Mouse (Mus musculus) liver (tissue): ENCODE results near the gene Sipa1l3.

Experiments used
- DNase-seq: peaks from one replicate; pipeline ENCODE4 v3.0.0-alpha.2; 2020; ENCODE audit warnings: mixed read lengths

Sipa1l3 gene

DNA sequence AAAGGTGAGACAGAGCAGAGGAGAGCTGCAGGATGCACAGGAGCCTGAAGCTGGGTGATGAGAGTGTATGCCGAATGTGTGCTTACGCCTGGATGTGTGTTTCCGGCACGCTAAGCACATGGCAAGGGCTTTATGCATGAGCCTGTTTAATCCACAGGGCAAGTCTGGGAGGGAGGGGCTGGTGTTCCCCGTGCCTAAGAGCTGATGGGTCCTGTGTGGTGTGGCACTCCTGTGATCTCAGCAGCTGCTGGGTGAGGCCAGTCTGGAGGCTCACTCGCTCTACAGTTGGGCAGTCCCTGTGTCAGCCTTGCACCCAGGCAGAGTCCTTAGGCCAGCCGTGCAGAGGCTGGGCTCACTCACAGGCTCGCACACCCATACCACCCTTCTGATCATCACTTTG lies 108.0 kb downstream of the Sipa1l3 start:
- DNase-seq, result no peak

DNA sequence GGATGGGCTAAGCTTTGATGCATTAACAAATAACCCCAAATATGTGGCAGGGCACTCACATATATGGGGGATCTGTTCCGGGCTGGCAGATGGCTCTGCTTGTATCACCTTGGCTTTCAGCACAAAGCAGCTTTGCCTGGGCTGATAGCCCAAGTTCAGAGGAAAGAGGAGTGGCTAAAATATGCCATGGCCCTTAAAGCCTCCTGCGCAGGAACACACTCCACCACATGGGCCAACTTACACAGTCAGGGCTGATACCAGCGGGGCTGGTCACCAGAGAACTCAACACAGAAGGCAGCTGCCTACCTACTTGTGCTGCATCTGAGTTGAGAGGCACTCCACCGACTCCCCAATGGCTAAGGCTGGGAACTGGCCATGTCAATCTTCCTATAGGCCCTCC lies 111.6 kb downstream of the Sipa1l3 start:
- DNase-seq, result no peak

GRCm38 (mm10) chr7:29404126-29404525 lies 114.3 kb downstream of the Sipa1l3 start:
- no peak for DNase-seq

GRCm38 (mm10) chr7:29402015-29402414 lies 116.4 kb downstream of the Sipa1l3 start:
- no peak for DNase-seq

- no peak for DNase-seq
These were observed 118.0 kb downstream of the Sipa1l3 start for GRCm38 (mm10) chr7:29400451-29400850.

- no peak for DNase-seq
These were observed 119.4 kb downstream of the Sipa1l3 start for GRCm38 (mm10) chr7:29399056-29399455.

GRCm38 (mm10) chr7:29397486-29397885 lies 121.0 kb downstream of the Sipa1l3 start:
- no peak for DNase-seq

DNA sequence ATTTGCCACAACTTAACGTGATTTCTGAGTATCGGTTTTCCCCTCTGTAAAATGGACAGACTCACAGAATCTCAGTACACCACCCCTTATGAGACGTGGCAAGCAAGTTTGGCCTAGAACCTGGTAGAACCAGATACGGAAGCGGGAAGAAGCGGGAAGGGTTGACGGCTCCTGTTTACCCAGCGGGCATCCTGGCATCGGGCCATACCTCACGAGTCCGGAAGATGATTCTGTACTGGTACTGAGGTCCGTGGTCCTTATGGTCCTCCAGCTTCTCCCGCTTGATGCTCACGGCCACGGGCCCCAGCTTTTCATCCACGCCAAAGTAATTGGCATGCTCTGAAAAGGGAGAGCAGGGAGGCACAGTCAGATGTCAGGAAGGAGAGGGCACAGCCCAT lies 121.5 kb downstream of the Sipa1l3 start:
- no peak for DNase-seq

- DNase-seq, result no peak
These were observed 122.1 kb downstream of the Sipa1l3 start for GRCm38 (mm10) chr7:29396216-29396942.

GRCm38 (mm10) chr7:29395179-29395578 lies 123.3 kb downstream of the Sipa1l3 start:
- no peak for DNase-seq

DNA sequence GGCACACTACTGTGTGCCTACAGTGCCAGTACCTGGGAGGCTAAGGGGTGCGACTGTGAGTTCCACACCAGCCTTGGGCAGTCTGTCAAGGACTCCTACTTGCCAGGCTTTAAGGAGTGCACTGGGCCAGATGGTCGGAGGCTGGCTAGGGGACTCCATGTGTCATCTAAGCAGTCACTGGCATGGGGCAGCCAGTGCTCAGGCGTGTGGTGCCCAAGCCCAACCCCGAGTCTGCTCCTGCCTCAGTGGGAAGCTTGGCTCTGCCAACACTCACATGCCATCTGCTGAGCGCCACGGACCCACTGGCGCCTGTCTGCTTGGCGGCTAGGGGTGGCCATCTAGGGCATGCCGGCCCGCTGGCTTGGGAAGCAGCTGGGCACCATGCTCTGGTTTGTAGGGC lies 125.1 kb downstream of the Sipa1l3 start:
- DNase-seq, result no peak

GRCm38 (mm10) chr7:29392805-29393204 lies 125.6 kb downstream of the Sipa1l3 start:
- DNase-seq, result peak; percentile 42

GRCm38 (mm10) chr7:29391761-29392512 lies 126.5 kb downstream of the Sipa1l3 start:
- no peak for DNase-seq

GRCm38 (mm10) chr7:29391112-29391760 lies 127.2 kb downstream of the Sipa1l3 start:
- no peak for DNase-seq

DNA sequence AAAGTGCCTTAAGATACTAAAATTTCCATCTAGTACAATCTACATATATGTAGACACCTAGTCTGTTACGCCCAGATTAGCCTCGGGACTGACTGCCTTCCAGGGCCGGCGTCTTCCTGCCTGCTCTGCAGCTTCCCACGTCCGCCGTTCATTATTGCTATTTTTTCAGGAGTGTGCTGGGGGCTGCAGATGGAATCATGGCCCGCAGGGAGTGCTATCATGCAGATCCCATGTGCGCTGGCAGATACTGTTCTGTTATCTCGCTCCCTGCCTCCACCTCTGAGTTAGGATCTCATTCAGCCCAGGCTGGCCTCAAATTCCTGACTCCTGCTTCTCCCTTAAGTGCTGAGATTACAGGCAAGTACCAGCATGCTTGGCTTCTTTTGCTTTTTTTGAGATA lies 128.2 kb downstream of the Sipa1l3 start:
- DNase-seq, result no peak

GRCm38 (mm10) chr7:29387524-29388068 lies 130.8 kb downstream of the Sipa1l3 start:
- no peak for DNase-seq

GRCm38 (mm10) chr7:29386349-29386748 lies 132.1 kb downstream of the Sipa1l3 start:
- DNase-seq, result no peak

GRCm38 (mm10) chr7:29385791-29386190 lies 132.7 kb downstream of the Sipa1l3 start:
- no peak for DNase-seq

DNA sequence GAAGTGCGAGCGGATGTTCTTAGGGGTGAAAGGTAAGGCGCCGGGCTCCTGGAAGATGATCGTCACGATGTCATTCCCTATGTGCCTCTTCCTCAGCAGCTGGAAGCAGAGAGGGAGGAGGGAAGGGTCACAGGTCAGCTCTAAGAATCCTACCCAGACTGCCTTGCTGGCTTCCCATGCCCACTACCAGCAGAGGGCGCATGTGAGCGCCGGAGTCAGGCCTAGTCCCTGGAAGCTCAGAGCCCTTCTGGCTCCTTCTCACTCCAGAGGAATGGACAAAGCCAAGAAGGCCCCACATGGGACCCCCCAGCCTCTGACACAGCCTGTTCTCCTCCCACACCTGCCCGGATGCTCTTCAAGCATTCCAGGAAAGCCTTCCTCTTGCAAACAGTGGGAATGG lies 135.2 kb downstream of the Sipa1l3 start:
- DNase-seq, result peak; percentile 83

- no peak for DNase-seq
These were observed 136.9 kb downstream of the Sipa1l3 start for GRCm38 (mm10) chr7:29381466-29382040.

GRCm38 (mm10) chr7:29374054-29374453 lies 144.4 kb downstream of the Sipa1l3 start:
- no peak for DNase-seq

- DNase-seq, result no peak
These were observed 146.3 kb downstream of the Sipa1l3 start for GRCm38 (mm10) chr7:29372123-29372522.

- no peak for DNase-seq
These were observed 148.4 kb downstream of the Sipa1l3 start for GRCm38 (mm10) chr7:29370031-29370430.
